Mouse (Mus musculus): Measurements from ENCODE around the gene Whrn. TPM values are rescaled to one million over a fixed set of nuclear protein-coding genes. Genes with fewer than 3 reads are reported as not detected.
A peak's percentile ranks its signal among the peaks of the same experiment; 100 is the strongest.

The Whrn gene
- polyA plus RNA-seq, 1 experiment from 2014 or later: 3.1 TPM

DNA sequence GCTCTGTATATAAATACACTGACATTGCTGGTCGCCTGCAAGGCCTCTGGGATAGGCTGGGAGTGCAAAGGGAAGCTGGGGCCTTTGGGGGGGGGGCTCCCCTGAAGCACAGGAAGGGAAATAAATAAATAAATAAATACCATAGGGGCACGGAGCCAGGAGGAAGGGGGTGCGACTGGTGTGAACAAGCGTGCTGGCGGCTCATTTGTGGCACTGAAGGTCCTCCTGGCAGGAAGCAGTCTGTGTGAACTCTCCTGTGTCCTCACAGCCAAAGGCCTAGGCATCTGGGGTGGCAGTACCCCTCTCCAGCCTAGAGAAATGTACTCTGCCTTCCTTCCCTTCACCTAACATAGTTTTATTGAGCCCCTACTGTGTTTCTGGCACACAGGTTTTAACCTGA lies 80.8 kb downstream of the Whrn start:
- Histone ChIP-seq H3K36me3 (ENCODE audit: control insufficient read depth, insufficient read depth, low read length) (no peaks in the 10 kb centered on the region), H3K4me1 (ENCODE audit: control insufficient read depth in 2 of 2, insufficient read depth in 2 of 2, low read length in 2 of 2) (peaks cover 5 to 9% of the 10 kb centered on the region in 2 experiments; a peak in 3 of 4 replicates), H3K27me3 (ENCODE audit: control insufficient read depth, insufficient read depth, low read length) (no peaks in the 10 kb centered on the region), H3K9me3 (ENCODE audit: control insufficient read depth, low read length) (no peaks in the 10 kb centered on the region), H3K27ac (replicated peaks in 1 of 2; ENCODE audit: control insufficient read depth in 1 of 2, insufficient read depth in 1 of 2, low read depth in 2 of 2, low read length in 2 of 2) (no peak overlapping the region), H3K4me3 (ENCODE audit: control insufficient read depth in 1 of 2, insufficient read depth in 1 of 2, low read depth in 1 of 2, low read length in 2 of 2) (no peak overlapping the region), H3K9ac (ENCODE audit: low read length) (no peak overlapping the region), H3K4me2 (ENCODE audit: low read length) (no peak overlapping the region)
- WGBS: 63% methylated on average over 5 of the region's 5 CpGs
- no peak for ATAC-seq (ENCODE audit: insufficient number of reproducible peaks, insufficient read depth, low FRiP score, low read depth)

DNA sequence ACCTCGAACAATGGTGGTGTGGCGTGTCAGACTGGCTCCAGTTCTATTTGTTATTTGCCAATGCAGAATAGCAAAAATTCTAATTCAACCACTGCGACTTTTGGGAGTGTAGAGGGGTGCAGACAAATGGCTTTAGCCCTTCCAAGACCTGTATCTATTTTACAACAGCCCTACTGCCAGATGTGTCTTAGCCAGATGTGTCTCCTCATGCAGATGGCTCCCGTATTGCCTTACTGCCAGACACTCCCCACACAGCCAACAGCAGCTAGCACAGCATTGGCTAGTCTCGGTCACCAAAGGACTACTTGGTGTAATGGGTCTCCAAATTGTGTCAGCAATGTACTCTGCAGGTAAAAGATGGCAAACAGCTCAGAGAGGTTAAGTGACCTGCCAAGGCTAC lies 84.6 kb downstream of the Whrn start:
- Histone ChIP-seq H3K9me3 (ENCODE audit: control insufficient read depth, low read length) (no peaks in the 10 kb centered on the region), H3K9ac (ENCODE audit: low read length) (no peak overlapping the region), H3K4me3 (ENCODE audit: control insufficient read depth in 1 of 2, insufficient read depth in 1 of 2, low read depth in 1 of 2, low read length in 2 of 2) (no peak overlapping the region), H3K27me3 (ENCODE audit: control insufficient read depth, insufficient read depth, low read length) (0 out of 2 replicates have a peak, but pooled peaks cover 4% of the 10 kb centered on the region), H3K4me2 (ENCODE audit: low read length) (no peak overlapping the region; the same call in 1 of the 2 replicates), H3K36me3 (ENCODE audit: control insufficient read depth, insufficient read depth, low read length) (no peaks in the 10 kb centered on the region), H3K27ac (replicated peaks in 1 of 2; ENCODE audit: control insufficient read depth in 1 of 2, insufficient read depth in 1 of 2, low read depth in 2 of 2, low read length in 2 of 2) (no peak overlapping the region), H3K4me1 (ENCODE audit: control insufficient read depth in 2 of 2, insufficient read depth in 2 of 2, low read length in 2 of 2) (peaks cover 11 to 22% of the 10 kb centered on the region in 2 experiments)
- WGBS: 62% methylated on average over 5 of the region's 5 CpGs
- ATAC-seq (ENCODE audit: insufficient number of reproducible peaks, insufficient read depth, low FRiP score, low read depth): no peak

DNA sequence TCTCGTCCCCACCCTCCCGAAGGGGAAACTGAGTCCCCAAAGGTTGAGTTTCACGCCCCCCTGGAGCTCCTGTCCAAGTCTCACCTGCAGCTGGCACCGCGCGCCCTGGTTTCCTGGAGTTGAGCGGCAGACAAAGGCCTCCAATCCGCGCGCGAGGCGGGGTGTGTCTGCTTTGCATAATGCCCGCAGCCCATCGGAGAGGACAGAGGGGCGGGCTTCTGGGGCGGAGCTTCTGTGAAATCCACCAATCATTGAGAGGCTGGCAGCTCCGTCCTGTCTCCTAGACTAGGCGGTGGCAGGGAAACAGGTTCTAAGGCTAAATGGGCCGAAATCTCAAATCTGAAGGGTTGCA lies 85.2 kb downstream of the Whrn start:
- H3K9ac ChIP-seq (ENCODE audit: low read length): peak overlapping the region; percentile 65
- no peak overlapping the region for H3K27ac ChIP-seq (replicated peaks in 1 of 2; ENCODE audit: control insufficient read depth in 1 of 2, insufficient read depth in 1 of 2, low read depth in 2 of 2, low read length in 2 of 2)
- peaks cover 11 to 25% of the 10 kb centered on the region in 2 experiments for H3K4me1 ChIP-seq (ENCODE audit: control insufficient read depth in 2 of 2, insufficient read depth in 2 of 2, low read length in 2 of 2)
- whole genome bisulfite sequencing: under 1% methylated on average over 19 of the region's 19 CpGs
- H3K4me2 ChIP-seq (ENCODE audit: low read length): peak overlapping the region; percentile 99
- H3K36me3 ChIP-seq (ENCODE audit: control insufficient read depth, insufficient read depth, low read length): no peaks in the 10 kb centered on the region
- H3K27me3 ChIP-seq (ENCODE audit: control insufficient read depth, insufficient read depth, low read length): 0 out of 2 replicates have a peak, but pooled peaks cover 4% of the 10 kb centered on the region
- peak; percentile 84 for ATAC-seq (ENCODE audit: insufficient number of reproducible peaks, insufficient read depth, low FRiP score, low read depth)
- no peaks in the 10 kb centered on the region for H3K9me3 ChIP-seq (ENCODE audit: control insufficient read depth, low read length)
- H3K4me3 ChIP-seq (ENCODE audit: control insufficient read depth in 1 of 2, insufficient read depth in 1 of 2, low read depth in 1 of 2, low read length in 2 of 2): peak overlapping the region; percentile 57 to 61

DNA sequence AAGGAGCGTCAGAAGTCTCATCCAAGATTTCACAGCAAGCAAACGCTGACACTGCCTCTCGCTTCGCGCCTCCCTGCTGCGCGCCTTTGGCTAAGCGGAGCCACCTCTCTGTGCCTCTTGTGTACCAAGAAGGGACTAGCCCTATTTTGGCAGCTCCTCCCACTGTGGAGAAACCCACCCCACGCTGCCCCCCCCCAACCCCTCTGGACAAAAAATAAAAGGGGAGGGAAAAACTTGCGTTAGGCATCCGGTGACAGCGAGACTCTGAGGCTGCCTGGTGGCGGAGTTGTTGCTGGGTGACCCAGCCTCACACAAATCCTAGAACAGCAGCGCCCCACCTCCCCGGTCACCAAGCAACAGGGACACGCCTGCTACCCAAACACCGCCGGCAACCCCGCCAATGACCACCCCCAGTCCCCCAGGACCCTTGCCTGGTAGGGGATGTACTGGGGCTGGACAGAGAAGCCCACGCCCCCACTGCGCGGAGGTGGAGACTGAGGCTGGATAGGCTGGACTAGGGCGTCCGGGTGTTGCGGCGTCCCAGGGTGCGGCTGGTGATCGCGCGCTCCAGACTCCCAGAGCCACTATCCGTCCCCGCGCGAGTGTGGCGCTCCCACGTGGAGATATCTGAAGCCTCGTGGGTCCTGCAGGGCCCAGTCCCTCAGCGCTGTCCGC lies 85.7 kb downstream of the Whrn start:
- Histone ChIP-seq H3K4me2 (ENCODE audit: low read length) (peak overlapping the region; percentile 99), H3K4me3 (ENCODE audit: control insufficient read depth in 1 of 2, insufficient read depth in 1 of 2, low read depth in 1 of 2, low read length in 2 of 2) (peak overlapping the region; percentile 57 to 61), H3K27ac (replicated peaks in 1 of 2; ENCODE audit: control insufficient read depth in 1 of 2, insufficient read depth in 1 of 2, low read depth in 2 of 2, low read length in 2 of 2) (peak overlapping the region in 1 of 2 experiments; percentile 24; a peak in 1 of 4 replicates), H3K27me3 (ENCODE audit: control insufficient read depth, insufficient read depth, low read length) (0 out of 2 replicates have a peak, but pooled peaks cover 4% of the 10 kb centered on the region), H3K9me3 (ENCODE audit: control insufficient read depth, low read length) (no peaks in the 10 kb centered on the region), H3K9ac (ENCODE audit: low read length) (peak overlapping the region; percentile 65), H3K36me3 (ENCODE audit: control insufficient read depth, insufficient read depth, low read length) (no peaks in the 10 kb centered on the region), H3K4me1 (ENCODE audit: control insufficient read depth in 2 of 2, insufficient read depth in 2 of 2, low read length in 2 of 2) (peaks cover 14 to 30% of the 10 kb centered on the region in 2 experiments)
- WGBS: under 1% methylated on average over 39 of the region's 39 CpGs
- ATAC-seq (ENCODE audit: insufficient number of reproducible peaks, insufficient read depth, low FRiP score, low read depth): peak; percentile 52

DNA sequence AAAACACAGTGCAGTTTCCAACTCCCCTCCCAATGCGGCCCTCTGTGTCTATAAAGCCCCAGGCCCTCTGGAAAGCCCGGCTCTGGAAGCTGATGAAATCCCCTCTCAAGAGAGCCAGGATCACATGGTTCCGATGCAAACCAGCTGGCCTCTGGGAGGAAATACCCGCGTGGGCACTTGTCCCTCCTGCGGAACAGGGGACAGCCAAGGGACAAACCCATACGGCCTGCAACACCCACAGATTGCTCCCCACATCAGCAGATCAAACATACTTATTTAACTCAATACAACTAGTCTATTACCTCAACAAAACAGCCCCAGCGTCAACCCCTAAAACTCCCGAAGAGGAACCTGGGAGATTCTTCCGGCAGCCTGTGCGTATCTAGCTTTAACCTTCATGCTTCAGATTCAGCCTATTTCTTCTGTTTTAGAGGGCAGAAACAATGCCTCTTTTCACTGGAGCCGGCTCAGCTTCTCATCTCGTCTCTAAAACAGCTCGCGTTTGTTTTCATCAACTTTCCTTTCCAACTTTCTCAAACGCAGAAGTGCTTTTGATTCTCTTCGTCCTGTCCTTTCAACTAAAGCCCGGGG lies 86.4 kb downstream of the Whrn start:
- WGBS: 3% methylated on average over 18 of the region's 18 CpGs
- peaks cover 20 to 36% of the 10 kb centered on the region in 2 experiments for H3K4me1 ChIP-seq (ENCODE audit: control insufficient read depth in 2 of 2, insufficient read depth in 2 of 2, low read length in 2 of 2)
- H3K4me2 ChIP-seq (ENCODE audit: low read length): peak overlapping the region; percentile 99
- H3K9me3 ChIP-seq (ENCODE audit: control insufficient read depth, low read length): no peaks in the 10 kb centered on the region
- ATAC-seq (ENCODE audit: insufficient number of reproducible peaks, insufficient read depth, low FRiP score, low read depth): no peak
- no peaks in the 10 kb centered on the region for H3K36me3 ChIP-seq (ENCODE audit: control insufficient read depth, insufficient read depth, low read length)
- peak overlapping the region in 1 of 2 experiments; percentile 24; a peak in 1 of 4 replicates for H3K27ac ChIP-seq (replicated peaks in 1 of 2; ENCODE audit: control insufficient read depth in 1 of 2, insufficient read depth in 1 of 2, low read depth in 2 of 2, low read length in 2 of 2)
- peak overlapping the region; percentile 65 for H3K9ac ChIP-seq (ENCODE audit: low read length)
- peak overlapping the region; percentile 57 to 61 for H3K4me3 ChIP-seq (ENCODE audit: control insufficient read depth in 1 of 2, insufficient read depth in 1 of 2, low read depth in 1 of 2, low read length in 2 of 2)
- H3K27me3 ChIP-seq (ENCODE audit: control insufficient read depth, insufficient read depth, low read length): 0 out of 2 replicates have a peak, but pooled peaks cover 4% of the 10 kb centered on the region

DNA sequence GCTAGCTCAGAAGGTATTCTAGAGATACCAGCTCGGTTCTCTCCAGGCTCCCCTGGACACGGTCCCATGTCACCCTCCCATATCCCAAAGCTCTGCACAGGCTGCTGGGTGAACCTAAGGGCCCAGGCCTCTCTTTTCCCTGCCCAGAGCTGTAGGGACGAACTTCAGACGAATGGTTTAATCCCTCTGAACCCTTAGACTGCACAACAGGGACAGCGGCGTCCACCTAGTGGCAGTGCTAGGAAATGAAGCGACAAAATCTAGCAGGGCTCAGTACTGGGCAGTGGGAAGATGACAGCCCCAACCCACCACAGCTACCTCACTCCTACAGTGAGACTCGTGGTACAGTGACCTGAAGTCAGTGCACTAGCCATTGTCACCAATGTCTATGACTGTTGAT lies 87.1 kb downstream of the Whrn start:
- peak; percentile 57; the same call in 1 of the 2 replicates for ATAC-seq (ENCODE audit: insufficient number of reproducible peaks, insufficient read depth, low FRiP score, low read depth)
- no peak overlapping the region for H3K27ac ChIP-seq (replicated peaks in 1 of 2; ENCODE audit: control insufficient read depth in 1 of 2, insufficient read depth in 1 of 2, low read depth in 2 of 2, low read length in 2 of 2)
- H3K4me3 ChIP-seq (ENCODE audit: control insufficient read depth in 1 of 2, insufficient read depth in 1 of 2, low read depth in 1 of 2, low read length in 2 of 2): no peak overlapping the region; a peak in 1 of 4 replicates
- WGBS: 6% methylated on average over 8 of the region's 8 CpGs
- H3K9ac ChIP-seq (ENCODE audit: low read length): no peak overlapping the region
- peak overlapping the region; percentile 99 for H3K4me2 ChIP-seq (ENCODE audit: low read length)
- H3K4me1 ChIP-seq (ENCODE audit: control insufficient read depth in 2 of 2, insufficient read depth in 2 of 2, low read length in 2 of 2): peaks cover 27 to 44% of the 10 kb centered on the region in 2 experiments
- no peaks in the 10 kb centered on the region for H3K36me3 ChIP-seq (ENCODE audit: control insufficient read depth, insufficient read depth, low read length)
- no peaks in the 10 kb centered on the region for H3K9me3 ChIP-seq (ENCODE audit: control insufficient read depth, low read length)
- 0 out of 2 replicates have a peak, but pooled peaks cover 4% of the 10 kb centered on the region for H3K27me3 ChIP-seq (ENCODE audit: control insufficient read depth, insufficient read depth, low read length)

DNA sequence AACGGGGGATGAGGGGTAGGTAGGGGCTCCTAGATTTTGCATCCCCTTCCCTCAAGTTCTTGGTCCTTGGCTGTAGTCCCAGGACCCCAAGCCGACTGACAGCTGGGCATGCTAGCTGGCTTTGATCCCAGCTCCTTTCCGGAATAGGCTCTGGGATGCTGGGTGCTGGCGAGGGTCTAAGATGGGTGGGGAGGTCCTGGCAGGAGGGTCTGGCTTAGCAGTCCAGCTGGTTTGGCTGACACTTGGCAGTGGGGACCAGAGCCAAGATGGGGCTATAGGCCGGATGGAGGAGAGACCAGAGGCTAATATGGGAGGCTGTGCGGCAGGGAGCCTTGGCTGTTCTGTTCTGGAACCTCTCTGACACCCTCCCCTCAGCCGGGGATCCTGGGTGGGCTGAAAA lies 87.5 kb downstream of the Whrn start:
- WGBS: 52% methylated on average over 7 of the region's 7 CpGs
- H3K9ac ChIP-seq (ENCODE audit: low read length): no peak overlapping the region
- no peak overlapping the region for H3K4me3 ChIP-seq (ENCODE audit: control insufficient read depth in 1 of 2, insufficient read depth in 1 of 2, low read depth in 1 of 2, low read length in 2 of 2)
- peaks cover 31 to 48% of the 10 kb centered on the region in 2 experiments for H3K4me1 ChIP-seq (ENCODE audit: control insufficient read depth in 2 of 2, insufficient read depth in 2 of 2, low read length in 2 of 2)
- no peak overlapping the region for H3K27ac ChIP-seq (replicated peaks in 1 of 2; ENCODE audit: control insufficient read depth in 1 of 2, insufficient read depth in 1 of 2, low read depth in 2 of 2, low read length in 2 of 2)
- H3K36me3 ChIP-seq (ENCODE audit: control insufficient read depth, insufficient read depth, low read length): no peaks in the 10 kb centered on the region
- ATAC-seq (ENCODE audit: insufficient number of reproducible peaks, insufficient read depth, low FRiP score, low read depth): no peak
- H3K9me3 ChIP-seq (ENCODE audit: control insufficient read depth, low read length): no peaks in the 10 kb centered on the region
- H3K27me3 ChIP-seq (ENCODE audit: control insufficient read depth, insufficient read depth, low read length): 0 out of 2 replicates have a peak, but pooled peaks cover 4% of the 10 kb centered on the region
- H3K4me2 ChIP-seq (ENCODE audit: low read length): 0 out of 2 replicates have a peak overlapping the region, but pooled peaks have one; percentile 11

All from heart, embryonic 14.5 days (tissue).